Mouse (Mus musculus) spleen, postnatal 4 days (tissue): ENCODE results near the gene Gzmm.

Experiments
- DNase-seq, 2 experiments: peaks; one replicate each; pipeline ENCODE4 v3.0.0; 2022; ENCODE audit warnings: low spot score in 2 of 2

Gzmm gene

DNA sequence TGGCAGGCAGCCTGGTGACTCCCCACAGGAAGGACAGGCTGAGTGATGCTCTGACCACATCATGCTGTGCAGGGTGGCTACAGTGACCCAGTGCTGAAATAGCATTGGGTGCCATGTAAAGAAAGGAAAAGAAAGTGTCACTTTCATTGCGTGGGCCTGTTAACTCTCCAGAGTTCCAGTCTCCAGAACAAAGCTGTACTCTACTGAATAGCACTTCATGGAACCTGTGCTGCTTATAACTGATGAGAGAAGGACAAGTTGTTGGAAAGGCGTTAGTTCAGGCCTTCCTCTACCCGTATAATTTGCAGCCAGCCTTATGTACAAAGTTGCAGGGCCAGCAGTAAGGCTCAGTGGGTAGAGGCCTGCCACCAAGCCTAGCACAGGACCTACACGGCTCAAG, at the start of gene Gzmm:
Gzmm (plus strand) TSS at position 301 of the 400 bp plus-strand sequence.
- DNase-seq, result no peak

DNA sequence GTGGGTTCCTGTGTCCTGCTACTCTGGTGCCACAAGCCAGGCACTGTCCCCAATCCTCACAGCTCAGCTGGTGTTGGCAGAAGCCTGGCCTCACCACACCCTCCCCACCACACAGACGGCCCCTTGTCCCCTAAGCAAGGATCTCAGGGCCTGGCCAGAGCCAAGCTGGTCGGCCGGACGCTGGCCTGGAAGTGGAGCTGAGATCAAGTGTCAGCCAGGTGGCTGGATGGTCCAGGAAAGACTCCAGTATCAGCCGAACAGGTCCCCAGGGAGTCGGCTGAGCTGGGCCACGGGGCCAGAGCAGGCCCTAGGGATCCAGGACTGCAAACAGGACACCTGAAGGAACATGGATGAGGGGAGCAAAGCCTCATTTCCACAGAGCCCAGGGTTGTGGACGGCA, 43.1 kb upstream of the Gzmm start, which contains the start of gene Odf3l2:
Odf3l2 (minus strand) TSS at position 28 of the 400 bp plus-strand sequence.
- DNase-seq, result no peak

DNA sequence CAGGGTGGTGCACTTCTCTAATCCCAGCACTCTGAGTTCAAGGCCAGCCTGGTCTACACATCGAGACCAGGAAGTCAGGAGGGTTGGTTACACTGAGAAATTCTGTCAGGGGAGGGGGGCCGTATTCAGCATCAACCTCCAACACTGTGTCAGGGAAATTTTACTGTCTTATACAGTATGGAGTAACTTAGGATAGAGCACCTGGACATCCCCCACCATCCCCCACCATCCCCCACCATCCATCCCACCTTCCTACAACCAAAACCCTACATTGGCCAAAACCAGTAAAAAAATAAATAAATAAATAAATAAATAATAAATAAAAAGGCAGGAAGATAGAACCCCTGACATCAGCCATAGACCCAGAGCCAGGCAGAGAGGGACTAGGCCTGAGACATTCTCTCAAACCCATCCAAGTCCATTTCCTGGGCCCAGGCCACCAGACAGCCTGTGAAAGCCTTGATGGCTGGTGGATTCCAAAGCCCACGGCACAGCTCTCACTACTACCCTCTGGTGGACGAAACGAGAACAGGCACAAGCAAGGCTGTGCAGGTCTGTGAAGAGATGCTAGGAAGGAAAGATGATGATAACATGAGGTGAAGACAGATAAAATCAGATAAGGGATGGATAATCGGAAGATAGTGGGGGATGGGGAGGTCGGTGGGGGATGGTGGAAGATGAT, 39.6 kb upstream of the Gzmm start:
- peak; percentile 59 to 82 for DNase-seq

DNA sequence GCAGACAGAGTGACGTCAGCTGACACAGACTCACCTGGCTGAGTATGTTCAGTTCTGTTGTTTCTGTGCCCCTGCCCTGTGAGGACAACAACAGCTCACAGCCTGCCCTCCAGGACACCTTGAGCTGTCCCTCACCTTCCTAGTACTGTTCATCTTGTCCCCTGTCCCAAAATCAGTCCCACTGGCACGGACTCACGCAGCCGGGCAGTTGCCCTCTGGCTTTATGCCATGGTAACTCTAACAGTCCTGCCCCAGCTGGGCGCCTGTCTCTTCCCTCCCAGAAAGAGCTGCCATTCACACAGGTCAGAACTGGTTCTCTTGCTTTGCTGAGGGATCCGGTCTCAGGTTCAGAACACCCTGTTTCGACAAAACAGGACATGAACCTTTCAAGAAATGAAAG, 36.0 kb upstream of the Gzmm start:
- no peak for DNase-seq

DNA sequence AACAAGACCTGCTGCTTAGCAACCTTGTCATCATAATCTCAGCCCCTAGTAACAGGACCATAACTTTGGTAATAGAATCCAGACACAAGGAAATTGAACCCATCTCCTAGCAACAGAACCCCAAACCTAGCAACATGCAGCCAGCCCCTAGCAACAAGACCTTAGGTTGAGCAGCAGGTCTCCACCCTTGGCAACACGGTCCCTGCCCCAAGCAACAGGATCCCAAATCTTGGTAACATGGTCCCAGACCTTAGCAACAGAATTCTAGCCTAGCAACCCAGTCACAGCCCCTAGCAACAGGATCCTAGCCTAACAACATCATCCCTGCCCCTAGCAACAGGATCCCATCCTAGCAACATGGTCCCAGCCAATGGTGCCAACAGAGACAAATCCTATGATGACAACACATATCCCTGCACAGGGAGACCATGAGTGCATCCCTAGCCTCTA, 33.8 kb upstream of the Gzmm start:
- no peak for DNase-seq

DNA sequence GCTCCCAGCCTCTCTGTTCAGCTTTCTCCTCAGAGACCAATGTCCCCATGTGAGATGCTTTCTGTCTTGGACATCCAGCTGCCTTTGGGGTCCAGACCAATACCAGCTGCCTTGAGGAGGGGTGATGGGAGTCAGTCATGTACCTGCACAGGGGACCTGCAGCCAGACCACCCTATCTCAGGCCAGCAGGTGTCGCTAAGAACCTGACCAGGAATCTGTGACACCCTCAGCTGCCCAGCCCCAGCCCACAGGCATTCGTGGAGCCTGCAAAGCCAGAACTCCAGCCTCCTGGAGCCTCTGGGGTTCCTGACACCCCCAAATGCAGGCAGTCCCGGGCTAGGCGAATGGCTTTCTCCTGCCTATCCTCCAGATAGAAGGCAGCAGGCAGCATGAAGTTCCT, 30.0 kb upstream of the Gzmm start:
- peak in 1 of 2 experiments; percentile 71 for DNase-seq

DNA sequence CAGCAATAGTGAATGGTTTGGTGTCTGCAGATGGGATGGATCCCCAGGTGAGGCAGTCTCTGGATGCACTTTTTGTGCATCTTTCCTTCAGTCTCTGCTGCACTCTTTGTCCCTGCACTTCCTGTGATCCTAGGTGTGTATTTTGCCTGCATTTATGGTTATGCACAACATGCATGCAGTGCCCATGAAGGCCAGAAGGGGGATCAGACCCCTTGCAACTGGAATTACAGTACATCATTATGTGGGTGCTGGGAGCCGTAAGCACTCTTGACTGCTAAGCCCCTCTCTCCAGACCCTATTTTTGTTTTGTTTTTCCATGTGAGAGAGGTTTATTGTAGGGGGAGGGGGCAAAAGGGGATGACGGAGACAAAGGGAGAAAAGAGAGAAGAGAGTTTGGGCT, 28.5 kb upstream of the Gzmm start:
- no peak for DNase-seq

DNA sequence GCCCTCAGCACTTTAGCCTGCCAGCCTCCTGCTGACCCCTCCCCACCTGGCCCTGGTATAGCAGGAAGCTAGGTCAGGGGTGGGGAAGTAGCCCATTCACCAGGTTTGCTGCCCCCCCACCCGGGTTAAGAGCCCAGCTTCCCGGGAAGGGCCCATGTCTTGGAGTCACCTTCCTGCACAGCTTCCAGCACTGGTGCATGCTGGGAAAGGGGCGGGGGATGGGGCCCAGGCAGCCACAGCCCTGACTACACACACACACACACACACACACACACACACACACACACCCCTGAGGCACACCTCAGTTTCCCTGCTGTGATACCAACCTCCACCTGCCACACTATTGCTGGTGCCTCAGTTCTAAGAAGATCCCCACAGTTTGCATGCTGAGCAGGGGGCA, 27.0 kb upstream of the Gzmm start:
- DNase-seq, result no peak

DNA sequence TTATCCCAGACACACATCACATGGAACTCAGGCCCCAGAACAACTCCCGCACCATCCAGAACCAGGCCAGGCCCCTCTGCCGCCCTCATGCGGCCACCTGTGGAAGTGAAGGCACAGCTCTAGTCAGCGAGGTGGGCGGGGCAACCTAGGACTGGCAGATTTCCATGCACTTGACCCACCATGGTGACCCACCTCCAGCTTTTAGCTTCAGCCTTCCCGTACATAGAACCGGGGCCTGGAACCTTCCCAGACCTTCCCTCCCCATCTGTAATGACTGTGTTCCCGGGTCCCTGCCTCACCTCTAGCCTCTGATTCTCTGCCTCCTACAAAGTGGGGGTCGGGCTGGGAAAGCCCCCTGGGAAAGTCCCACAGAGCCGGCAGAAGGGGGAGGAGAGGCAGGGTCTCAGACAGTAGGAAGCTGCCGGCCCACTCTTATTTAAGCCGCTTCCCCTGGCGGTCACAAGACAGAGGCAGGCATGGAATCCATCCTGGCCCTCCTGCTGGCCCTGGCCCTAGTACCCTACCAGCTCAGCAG, 24.6 kb upstream of the Gzmm start, which contains the start of gene Madcam1:
Madcam1 (plus strand) TSS at position 429 of the 535 bp plus-strand sequence.
- DNase-seq, result peak; percentile 73 to 91

DNA sequence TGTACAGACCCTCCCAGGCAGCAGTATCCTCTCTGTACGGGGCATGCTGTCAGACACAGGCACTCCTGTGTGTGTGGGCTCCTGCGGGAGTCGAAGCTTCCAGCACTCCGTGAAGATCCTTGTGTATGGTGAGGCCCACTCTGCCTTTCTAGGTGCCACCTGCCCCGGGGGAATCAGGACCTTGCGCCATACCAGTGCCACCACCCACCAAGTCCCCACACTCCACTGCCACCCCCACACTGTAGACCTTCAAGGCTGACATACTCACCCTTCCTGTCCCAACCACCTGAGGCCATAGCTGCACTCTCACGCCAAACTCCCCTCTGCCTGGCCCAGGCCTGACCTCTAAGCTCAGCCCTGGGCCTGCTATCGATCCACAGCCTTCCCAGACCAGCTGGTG, 23.8 kb upstream of the Gzmm start:
- no peak for DNase-seq

DNA sequence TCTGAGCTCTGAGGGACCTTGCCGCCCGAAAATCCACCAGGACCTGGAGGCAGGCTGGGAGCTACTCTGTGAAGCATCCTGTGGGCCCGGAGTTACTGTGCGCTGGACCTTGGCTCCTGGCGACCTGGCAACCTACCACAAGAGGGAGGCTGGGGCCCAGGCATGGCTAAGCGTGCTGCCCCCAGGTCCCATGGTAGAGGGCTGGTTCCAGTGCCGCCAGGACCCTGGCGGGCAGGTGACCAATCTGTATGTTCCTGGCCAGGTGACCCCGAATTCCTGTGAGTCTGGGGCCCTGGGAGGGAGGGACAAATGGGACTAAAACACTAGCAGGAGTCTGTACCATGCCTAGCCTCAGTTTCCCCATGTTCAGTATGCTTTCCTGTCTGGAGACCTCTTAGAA, 22.3 kb upstream of the Gzmm start:
- DNase-seq, result no peak

DNA sequence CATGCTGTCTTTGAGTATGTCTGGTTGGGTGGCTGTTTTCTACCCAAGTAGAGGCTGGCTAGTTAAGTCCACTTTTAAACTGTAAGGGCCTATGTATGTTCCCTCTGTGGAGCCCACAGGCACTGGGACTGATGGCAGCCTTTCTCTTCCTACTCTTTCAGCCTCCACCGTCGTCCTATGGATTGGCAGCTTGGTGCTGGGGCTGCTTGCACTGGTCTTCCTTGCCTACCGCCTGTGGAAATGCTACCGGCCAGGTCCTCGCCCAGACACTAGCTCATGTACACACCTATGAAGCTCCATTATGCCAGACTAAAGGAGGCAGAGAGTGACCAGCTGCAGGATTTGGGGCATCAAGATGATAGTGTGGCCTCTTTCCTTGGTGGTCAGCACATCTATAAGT, 20.7 kb upstream of the Gzmm start:
- no peak for DNase-seq

DNA sequence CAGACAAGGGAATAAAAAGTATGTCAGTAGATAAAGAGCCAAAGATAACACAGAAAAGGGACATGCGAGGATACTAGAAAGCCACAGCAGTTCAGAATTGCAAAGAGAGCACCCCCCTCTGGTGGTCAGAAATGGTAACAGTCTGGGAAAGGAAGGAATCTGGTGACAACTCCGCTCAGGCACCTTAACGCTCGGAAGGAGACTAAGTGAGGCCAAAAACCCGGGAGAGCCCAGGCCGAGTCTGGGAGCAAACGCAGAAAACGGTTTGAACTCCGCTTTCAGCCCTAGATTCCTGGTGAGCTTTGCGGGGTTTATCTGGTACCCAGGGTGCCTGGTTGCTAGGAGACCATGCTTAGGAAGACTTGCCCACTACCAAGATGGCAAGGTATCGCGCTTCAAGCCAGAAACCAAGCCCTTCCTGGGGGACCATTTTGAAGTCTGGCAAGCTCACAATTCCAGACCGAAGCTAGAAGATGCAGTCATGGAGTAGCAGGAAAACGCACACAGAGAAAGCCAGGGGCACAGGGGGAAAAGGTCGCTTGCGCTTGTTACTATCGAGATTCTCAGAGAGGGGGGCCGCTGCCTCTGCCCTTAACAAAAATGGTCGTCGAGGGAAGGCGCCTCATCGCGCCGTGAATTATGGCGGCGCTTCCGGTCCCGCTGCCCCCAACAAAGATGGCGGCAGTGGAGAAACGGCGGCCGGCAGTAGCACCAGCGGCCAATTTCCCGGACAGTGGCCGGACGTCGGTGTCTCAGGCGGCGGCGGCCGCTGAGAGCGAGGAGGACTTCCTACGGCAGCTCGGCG, 19.8 kb upstream of the Gzmm start, which contains the start of gene Tpgs1:
Tpgs1 (plus strand) TSS at position 599 of the 805 bp plus-strand sequence.
- DNase-seq, result peak; percentile 82 to 92

DNA sequence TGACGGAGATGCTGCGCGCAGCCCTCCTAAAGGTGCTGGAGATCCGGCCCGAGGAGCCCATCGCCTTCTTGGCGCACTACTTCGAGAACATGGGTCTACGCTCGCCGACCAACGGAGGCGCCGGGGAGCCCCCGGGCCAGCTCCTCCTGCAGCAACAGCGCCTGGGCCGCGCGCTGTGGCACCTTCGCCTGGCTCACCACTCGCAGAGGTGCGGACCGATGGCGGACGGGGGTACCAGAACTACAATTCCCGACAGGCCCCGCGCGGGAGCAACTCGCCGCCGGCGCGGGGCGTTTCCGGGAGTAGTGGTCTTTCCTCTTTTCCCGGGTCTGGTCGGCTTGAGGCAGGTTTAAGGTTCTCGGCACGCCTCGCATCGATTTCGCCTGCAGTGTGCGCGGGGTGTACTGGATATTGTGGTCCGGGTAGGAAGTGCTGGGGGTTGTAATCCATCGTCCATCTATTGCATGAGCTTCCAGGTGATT, 19.2 kb upstream of the Gzmm start:
- DNase-seq, result peak; percentile 66 to 86

DNA sequence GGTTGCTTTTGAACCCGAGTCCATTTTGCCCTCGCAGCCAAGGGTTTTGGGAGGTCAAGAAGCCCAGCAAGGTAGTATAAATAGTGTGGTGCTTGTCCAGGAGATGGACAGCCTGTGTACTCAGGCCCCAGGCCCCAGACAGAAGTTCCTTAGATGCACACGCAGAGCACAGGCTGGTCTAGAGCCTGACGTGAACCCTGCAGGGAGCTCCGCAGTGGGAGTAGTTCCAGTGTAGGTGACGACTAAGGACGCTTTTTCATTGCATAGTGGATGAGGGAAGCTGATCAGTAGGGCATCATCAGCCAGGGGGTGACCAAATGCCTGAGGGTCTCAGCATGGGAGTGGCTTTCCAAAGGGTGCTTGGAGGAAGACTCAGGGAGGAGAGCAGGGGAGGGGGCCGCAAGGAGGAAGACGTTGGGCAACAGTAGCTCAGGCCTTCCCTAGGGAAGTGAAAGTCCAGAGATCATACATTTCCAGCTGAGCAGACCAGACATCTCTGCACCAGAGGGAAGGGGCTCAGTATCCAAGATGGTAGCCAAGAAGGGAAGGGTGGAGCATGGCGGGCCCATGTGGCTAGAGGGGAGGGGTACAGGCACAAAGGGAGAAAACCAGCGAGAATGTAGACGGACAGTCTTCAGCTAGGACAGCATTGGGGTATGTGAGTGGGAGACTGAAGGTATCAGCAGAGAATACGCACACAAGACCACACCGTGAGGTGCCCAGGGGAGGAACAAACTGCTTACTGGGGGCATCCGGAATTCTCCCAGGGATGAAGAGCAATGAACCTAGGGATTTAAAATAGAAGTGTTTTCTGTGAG, 18.5 kb upstream of the Gzmm start:
- DNase-seq, result no peak

DNA sequence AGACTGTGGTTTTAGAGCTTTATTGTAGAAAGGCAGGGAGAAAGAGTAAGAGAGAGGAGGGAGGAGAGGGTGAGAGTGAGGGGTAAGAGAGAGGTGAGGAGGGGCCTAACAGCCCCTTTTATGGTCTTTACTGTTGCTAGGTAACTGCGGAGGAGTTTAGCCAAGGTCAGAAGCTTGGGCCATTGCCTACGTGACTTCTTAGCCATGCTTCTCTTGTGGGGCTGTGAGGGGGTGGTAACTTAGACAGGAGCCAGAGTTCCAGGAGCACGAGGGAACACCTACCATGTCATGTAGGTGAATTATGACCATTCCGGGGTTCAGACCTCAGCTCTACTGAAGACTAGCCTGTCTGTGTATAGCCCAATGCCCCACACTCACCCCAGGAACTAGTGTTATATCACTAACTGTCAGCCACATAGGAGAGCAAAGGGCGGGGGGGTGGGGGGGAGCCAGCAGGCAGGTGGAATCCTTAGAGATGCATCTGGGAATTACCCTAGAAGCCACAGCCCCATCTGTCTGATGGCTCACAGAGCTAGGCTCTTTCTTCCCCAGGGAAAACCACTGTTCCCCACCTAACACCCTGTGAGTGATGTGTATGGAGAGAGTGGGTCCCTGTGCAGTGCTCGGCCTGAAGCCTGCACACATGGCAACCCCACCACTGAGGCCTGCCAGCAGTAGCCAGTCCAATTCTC, 17.3 kb upstream of the Gzmm start:
- DNase-seq, result no peak

DNA sequence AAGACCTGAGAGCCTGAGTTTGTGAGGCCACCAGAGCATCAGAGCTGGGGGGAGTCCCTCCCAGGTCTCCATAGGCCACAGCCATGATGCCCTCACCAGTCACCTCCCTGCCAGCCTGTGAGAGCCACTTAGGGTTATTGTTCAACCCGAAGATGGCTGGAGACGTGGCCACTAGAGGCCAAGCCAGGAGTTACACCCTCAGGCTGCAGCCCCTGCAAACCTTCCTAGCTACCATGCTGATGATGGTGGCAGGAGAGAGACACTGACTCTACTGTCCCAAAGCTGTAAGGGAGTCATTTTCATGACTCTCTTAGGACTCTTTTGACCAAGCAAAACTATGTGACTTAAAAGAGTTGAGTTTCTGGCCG, 16.7 kb upstream of the Gzmm start:
- no peak for DNase-seq

DNA sequence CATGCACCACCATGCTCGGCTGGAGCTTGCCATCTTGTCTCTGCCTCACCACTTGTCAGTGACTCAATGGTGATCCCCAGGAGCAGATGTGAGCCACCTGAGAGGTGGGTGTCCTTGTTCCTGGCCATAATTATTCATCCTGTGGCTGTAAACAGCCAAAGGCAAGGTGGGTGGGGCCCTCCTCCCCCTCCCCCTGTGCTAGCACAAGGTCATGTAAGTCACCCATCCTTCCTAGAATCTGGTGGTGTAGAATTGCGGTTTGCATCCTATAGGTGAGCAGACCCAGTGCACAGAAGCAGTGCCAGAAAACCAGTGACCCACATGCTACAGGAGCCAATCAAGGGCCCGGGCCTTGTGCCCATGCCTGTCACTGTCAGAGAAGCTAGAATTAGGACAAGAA, 15.8 kb upstream of the Gzmm start:
- DNase-seq, result no peak

DNA sequence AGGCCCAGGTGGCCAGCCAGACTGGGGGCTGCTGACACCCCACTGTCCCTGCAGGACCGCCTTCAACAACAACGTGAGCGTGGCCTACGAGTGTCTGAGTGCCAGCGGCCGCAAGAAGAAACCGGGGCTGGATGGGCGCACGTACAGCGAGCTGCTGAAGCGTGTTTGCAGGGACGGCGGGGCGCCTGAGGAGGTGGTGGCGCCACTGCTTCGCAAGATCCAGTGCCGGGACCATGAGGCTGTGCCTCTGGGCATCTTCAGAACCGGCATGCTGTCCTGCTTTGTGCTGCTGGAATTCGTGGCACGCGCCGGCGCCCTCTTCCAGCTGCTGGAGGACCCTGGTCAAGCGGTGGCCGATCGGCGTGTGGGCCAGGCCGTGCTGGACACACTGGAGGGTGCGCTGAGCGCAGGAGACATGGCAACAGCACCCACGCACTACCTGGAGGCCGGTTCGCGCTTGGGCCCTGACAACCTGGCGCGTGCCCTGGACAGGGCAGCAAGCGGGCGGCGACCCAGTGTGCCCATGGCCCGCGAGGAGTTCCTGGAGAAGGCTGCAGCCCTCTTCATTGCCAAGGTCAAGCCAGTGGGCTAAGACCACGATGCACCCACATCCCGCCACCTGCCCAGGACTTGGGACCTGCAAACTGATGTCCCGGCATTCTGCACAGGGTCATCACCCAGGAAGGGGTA, 13.3 kb upstream of the Gzmm start:
- no peak for DNase-seq
